Mouse (Mus musculus) bone marrow, adult 2 months (tissue): ENCODE data around the gene Sdsl. TPM values are rescaled to one million over a fixed set of nuclear protein-coding genes. Genes with fewer than 3 reads are reported as not detected.

Experiments
- H3K27ac ChIP-seq: fragments of 200-500 bp; 2 replicates; pipeline ENCODE4 v1.5.1; 2012; ENCODE audit warnings: low read depth, mild to moderate bottlenecking, control low read depth, inconsistent platforms, low read length; ENCODE audit not compliant: control insufficient read depth, poor library complexity, insufficient read depth
- H3K4me1 ChIP-seq: fragments of 200-500 bp; 2 replicates; pipeline ENCODE4 v1.6.1; 2011; ENCODE audit warnings: low read length; ENCODE audit not compliant: control insufficient read depth, insufficient read depth
- H3K4me3 ChIP-seq: fragments of 200-500 bp; replicated peaks from 2 replicates; pipeline ENCODE3; 2011; ENCODE audit warnings: mild to moderate bottlenecking, low read depth, low read length, control low read depth; ENCODE audit not compliant: control insufficient read depth
- CTCF ChIP-seq: fragments of 200-500 bp; IDR thresholded peaks from 2 replicates; pipeline ENCODE4 v1.5.1; 2011; ENCODE audit warnings: low read length, control low read depth; ENCODE audit not compliant: control insufficient read depth, insufficient read depth
- POLR2A ChIP-seq: fragments of 200-500 bp; IDR thresholded peaks from 2 replicates; pipeline ENCODE4 v1.6.1; 2011; ENCODE audit warnings: low read depth, mild to moderate bottlenecking, control low read depth, low read length, borderline replicate concordance; ENCODE audit not compliant: control insufficient read depth
- WGBS: fragments of 180-500 bp; shearing (Covaris S2); methylation state at CpG from one replicate; pipeline ENCODE4 v1.1.7; 2018; 5-methylcytosine and 5-hydroxymethylcytosine counted together
- polyA plus RNA-seq: library from polyadenylated mRNA; stranded (reverse); fragments of >200 nt; gene quantifications from 2 replicates; pipeline ENCODE4 v1.2.4, GENCODE M21; 2011; ENCODE audit warnings: low replicate concordance; ENCODE audit not compliant: missing spikeins, insufficient read depth, insufficient read length

Gene Sdsl
- 11.6 and 13.0 TPM in 2 replicates for polyA plus RNA-seq

- WGBS, result 75% methylated on average over 8 of the region's 8 CpGs
- TF ChIP-seq CTCF, result no peak
- no peak for TF ChIP-seq POLR2A
- no peak within 1 kb of the TSS for H3K27ac ChIP-seq
- H3K4me1 ChIP-seq, result no peaks in the 10 kb centered on the region
- H3K4me3 ChIP-seq, result no peak within 1 kb of the TSS
Observed at GRCm38 (mm10) chr5:120472770-120473169, at the start of gene Sdsl. Gene Sdsl (minus strand): TSS chr5:120472810.

- 55% methylated on average over 9 of the region's 9 CpGs for WGBS
- no peak overlapping the region for H3K4me3 ChIP-seq
- H3K27ac ChIP-seq, result no peak overlapping the region
- peaks cover 1% of the 10 kb centered on the region; the same call in 1 of the 2 replicates for H3K4me1 ChIP-seq
- no peak for TF ChIP-seq POLR2A
- no peak for TF ChIP-seq CTCF
Observed at GRCm38 (mm10) chr5:120517552-120517951, 44.9 kb upstream of the Sdsl start.

- WGBS, result 53% methylated on average over 15 of the region's 15 CpGs
- H3K4me3 ChIP-seq, result no peak overlapping the region
- H3K27ac ChIP-seq, result peak overlapping the region; percentile 16
- H3K4me1 ChIP-seq, result peaks cover 1% of the 10 kb centered on the region; the same call in 1 of the 2 replicates
- TF ChIP-seq CTCF (no peak), POLR2A (no peak)
Observed at GRCm38 (mm10) chr5:120516221-120516984, 43.8 kb upstream of the Sdsl start.

DNA sequence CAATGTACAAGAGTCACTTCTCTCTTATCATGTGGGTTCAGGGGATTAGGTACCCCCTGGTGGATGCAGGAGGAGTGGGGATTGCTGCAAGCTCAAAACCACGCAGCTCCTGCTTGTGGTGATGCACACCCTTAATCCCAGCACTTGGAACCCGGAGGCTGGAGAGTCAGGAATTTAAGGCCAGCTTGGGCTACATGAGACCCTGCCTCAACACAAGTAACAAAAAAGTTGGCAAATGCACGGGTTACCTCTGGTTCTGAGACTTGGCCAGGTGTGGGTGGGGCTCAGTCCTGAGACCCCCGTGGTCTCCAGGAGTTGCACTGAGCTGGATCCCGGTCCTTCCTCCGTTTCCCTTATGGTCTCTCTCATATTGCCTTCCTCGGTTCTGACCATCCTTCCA, 42.8 kb upstream of the Sdsl start:
- H3K27ac ChIP-seq, result no peak overlapping the region
- 76% methylated on average over 7 of the region's 7 CpGs for WGBS
- TF ChIP-seq POLR2A (no peak), CTCF (no peak)
- no peak overlapping the region for H3K4me3 ChIP-seq
- H3K4me1 ChIP-seq, result peaks cover 3% of the 10 kb centered on the region; the same call in 1 of the 2 replicates

GRCm38 (mm10) chr5:120514754-120515153, 42.1 kb upstream of the Sdsl start:
- Histone ChIP-seq H3K4me1 (peaks cover 4% of the 10 kb centered on the region; the same call in 1 of the 2 replicates), H3K4me3 (no peak overlapping the region), H3K27ac (no peak overlapping the region)
- no peak for TF ChIP-seq CTCF
- no peak for TF ChIP-seq POLR2A
- WGBS, result 41% methylated on average over 4 of the region's 4 CpGs

- WGBS, result 47% methylated on average over 9 of the region's 9 CpGs
- Histone ChIP-seq H3K27ac (no peak overlapping the region), H3K4me1 (peaks cover 4% of the 10 kb centered on the region; the same call in 1 of the 2 replicates), H3K4me3 (no peak overlapping the region)
- TF ChIP-seq CTCF, result no peak
- TF ChIP-seq POLR2A, result no peak
Observed at GRCm38 (mm10) chr5:120514031-120514677, 41.5 kb upstream of the Sdsl start.

GRCm38 (mm10) chr5:120512911-120513555, 40.4 kb upstream of the Sdsl start:
- Histone ChIP-seq H3K27ac (no peak overlapping the region; the same call in 1 of the 2 replicates), H3K4me3 (peak overlapping the region; percentile 0), H3K4me1 (peaks cover 4% of the 10 kb centered on the region; the same call in 1 of the 2 replicates)
- 66% methylated on average over 15 of the region's 15 CpGs for WGBS
- TF ChIP-seq CTCF (no peak), POLR2A (no peak)
